Mouse (Mus musculus): ENCODE results near the gene Il10ra.

DNA sequence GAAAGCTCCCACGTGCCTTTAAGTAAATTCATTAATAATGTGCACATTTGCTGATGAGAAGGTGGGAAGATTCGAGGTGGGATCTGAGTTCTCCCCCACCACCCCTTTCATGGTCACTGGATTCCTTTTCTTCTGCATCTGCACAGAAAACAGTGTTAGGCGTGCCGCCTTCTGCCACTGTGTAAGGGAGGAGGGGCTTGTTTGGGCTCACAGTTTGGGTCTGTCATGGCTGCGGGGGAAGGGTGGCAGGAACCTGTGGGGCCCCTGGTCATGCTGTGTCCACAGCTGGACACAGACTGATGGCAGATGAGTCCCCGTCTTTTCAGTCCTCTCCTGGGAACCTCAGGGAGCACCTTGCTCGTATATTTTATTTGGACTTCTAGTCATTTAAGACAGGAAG, 32.2 kb downstream of the Il10ra start:
- TF ChIP-seq CTCF (IDR thresholded peaks at IDR 0.05; ENCODE audit: borderline replicate concordance, insufficient read depth, low read length) (no peak), POLR2A (IDR thresholded peaks at IDR 0.05; ENCODE audit: low read depth, low read length) (no peak)

Measured in embryonic fibroblast, embryonic 13.5 days (primary cell).